Mouse (Mus musculus): ENCODE results near the gene Slc16a11.

GRCm38 (mm10) chr11:70219873-70220272, 7.3 kb downstream of the Slc16a11 start:
- TF ChIP-seq CTCF (IDR thresholded peaks at IDR 0.05): no peak
- TF ChIP-seq POLR2A (IDR thresholded peaks at IDR 0.05; ENCODE audit: insufficient read depth, low read depth, low read length): no peak
- TF ChIP-seq EP300 (IDR thresholded peaks at IDR 0.05; ENCODE audit: insufficient read depth, low read depth, low read length): no peak

All from heart, adult 2 months (tissue).